Comparison of ENCODE assay signal across 19 mouse cellular contexts in genomic region chr9:114421045-114421444, GRCm38 (mm10). TPM values are rescaled to one million over a fixed set of nuclear protein-coding genes. Genes with fewer than 3 reads are reported as not detected.
DNase-seq lines count a peak whose midpoint lies in the region; ATAC-seq and TF ChIP-seq lines count a peak whose summit lies in the region.
"Had no signal": no experiment of that assay in that cellular context is flagged by ENCODE, and none has a peak within 500 bp of the region (broad histone marks: within the 10 kb centered on the region; RNA-seq: fewer than 3 reads in every experiment).

No protein-coding gene starts in this region.

- no peak for TF ChIP-seq EP300 in stomach, postnatal 0 days (optimal IDR thresholded peaks at IDR 0.05)

- no peak overlapping the region for H3K9ac ChIP-seq in stomach, postnatal 0 days (ENCODE audit: low read length)
- H3K9ac ChIP-seq in hindbrain, embryonic 14.5 days = no peak overlapping the region
- H3K9ac ChIP-seq: embryonic facial prominence, embryonic 12.5 days; limb, embryonic 12.5 days; lung, embryonic 15.5 days; stomach, embryonic 15.5 days had no signal

- no peak for ATAC-seq in CD4-positive, CD25-positive, alpha-beta regulatory T cell, adult 4 months
- no peak for ATAC-seq in stomach, postnatal 0 days (ENCODE audit: low FRiP score, low TSS enrichment)
- ATAC-seq in hindbrain, embryonic 14.5 days (ENCODE audit: low FRiP score) = no peak

- intact Hi-C loops in left cerebral cortex, adult 2 months (cut with DNase I) = no loop called here

- peak; percentile 49 for DNase-seq in CD4-positive, CD25-positive, alpha-beta regulatory T cell, adult 2 months (ENCODE audit: low read depth, low spot score)
- no peak for DNase-seq in left cerebral cortex, adult 2 months (ENCODE audit: extremely low spot score in 1 of 2, low spot score in 2 of 2)
- no peak for DNase-seq in left cerebral cortex, adult 18-20 months (ENCODE audit: low spot score in 2 of 2)
- DNase-seq in testis, postnatal 10 days (ENCODE audit: low spot score) = no peak
- DNase-seq in stomach, postnatal 0 days (ENCODE audit: low spot score) = no peak
- no peak for DNase-seq in hindbrain, embryonic 14.5 days (ENCODE audit: low spot score)
- DNase-seq: cerebellum, adult 11 months; gastrocnemius, postnatal 36 days; kidney, postnatal 14 days; right cerebral cortex, postnatal 4 days; thymus, postnatal 4 days had no signal

- no peak overlapping the region for H3K4me2 ChIP-seq in stomach, postnatal 0 days (replicated peaks; ENCODE audit: low read depth)
- H3K4me2 ChIP-seq in hindbrain, embryonic 14.5 days (replicated peaks) = no peak overlapping the region
- H3K4me2 ChIP-seq: embryonic facial prominence, embryonic 12.5 days; limb, embryonic 12.5 days; lung, embryonic 15.5 days; stomach, embryonic 15.5 days had no signal

- TF ChIP-seq POLR2A in testis, adult 2 months (IDR thresholded peaks at IDR 0.05; ENCODE audit: control insufficient read depth, low read depth, low read length) = no peak

- no peaks in the 10 kb centered on the region for H3K27me3 ChIP-seq in testis, adult 2 months (ENCODE audit: control insufficient read depth, insufficient read depth, low read length)
- H3K27me3 ChIP-seq in stomach, postnatal 0 days (ENCODE audit: control insufficient read depth, insufficient read depth, low read length) = no peaks in the 10 kb centered on the region
- H3K27me3 ChIP-seq in hindbrain, embryonic 14.5 days (ENCODE audit: control insufficient read depth, insufficient read depth, low read length) = no peaks in the 10 kb centered on the region
- H3K27me3 ChIP-seq: embryonic facial prominence, embryonic 12.5 days; limb, embryonic 12.5 days; lung, embryonic 15.5 days; megakaryocyte, embryonic 14.5 days; stomach, embryonic 15.5 days had no signal

- peak; percentile 10 for TF ChIP-seq CTCF in left cerebral cortex, adult 2 months (IDR thresholded peaks at IDR 0.05)
- peak; percentile 82; the same call in 1 of the 2 replicates for TF ChIP-seq CTCF in testis, adult 2 months (IDR thresholded peaks at IDR 0.05; ENCODE audit: control insufficient read depth, insufficient read depth, insufficient replicate concordance, low read depth, low read length)
- peak; percentile 40 for TF ChIP-seq CTCF in stomach, postnatal 0 days (IDR thresholded peaks at IDR 0.05; ENCODE audit: low read depth)

- H3K4me1 ChIP-seq in testis, adult 2 months (ENCODE audit: control insufficient read depth, insufficient read depth, low read length) = no peaks in the 10 kb centered on the region
- no peaks in the 10 kb centered on the region for H3K4me1 ChIP-seq in stomach, postnatal 0 days (replicated peaks; ENCODE audit: control insufficient read depth, insufficient read depth)
- no peaks in the 10 kb centered on the region for H3K4me1 ChIP-seq in hindbrain, embryonic 14.5 days (replicated peaks; ENCODE audit: control insufficient read depth, insufficient read depth, low read length)
- H3K4me1 ChIP-seq: embryonic facial prominence, embryonic 12.5 days; forebrain, embryonic 10.5 days; limb, embryonic 12.5 days; lung, embryonic 15.5 days; stomach, embryonic 15.5 days had no signal

- H3K4me3 ChIP-seq in left cerebral cortex, adult 2 months = no peak overlapping the region
- H3K4me3 ChIP-seq in testis, adult 2 months (ENCODE audit: control insufficient read depth, low read depth, low read length) = no peak overlapping the region
- no peak overlapping the region for H3K4me3 ChIP-seq in stomach, postnatal 0 days (ENCODE audit: low read depth, low read length)
- no peak overlapping the region for H3K4me3 ChIP-seq in hindbrain, embryonic 14.5 days (replicated peaks; ENCODE audit: low read length)
- H3K4me3 ChIP-seq: embryonic facial prominence, embryonic 12.5 days; forebrain, embryonic 10.5 days; limb, embryonic 12.5 days; lung, embryonic 15.5 days; megakaryocyte, embryonic 14.5 days; stomach, embryonic 15.5 days had no signal

- H3K9me3 ChIP-seq in stomach, postnatal 0 days (ENCODE audit: control insufficient read depth, low read length) = no peaks in the 10 kb centered on the region
- no peaks in the 10 kb centered on the region for H3K9me3 ChIP-seq in hindbrain, embryonic 14.5 days (ENCODE audit: control insufficient read depth, low read length)
- H3K9me3 ChIP-seq: lung, embryonic 15.5 days; stomach, embryonic 15.5 days had no signal

- H3K27ac ChIP-seq in left cerebral cortex, adult 2 months = no peak overlapping the region
- H3K27ac ChIP-seq in testis, adult 2 months (ENCODE audit: control insufficient read depth, insufficient read depth, low read depth, low read length) = no peak overlapping the region
- H3K27ac ChIP-seq in stomach, postnatal 0 days (replicated peaks) = no peak overlapping the region
- H3K27ac ChIP-seq in hindbrain, embryonic 14.5 days = no peak overlapping the region
- H3K27ac ChIP-seq: embryonic facial prominence, embryonic 12.5 days; forebrain, embryonic 10.5 days; limb, embryonic 12.5 days; lung, embryonic 15.5 days; stomach, embryonic 15.5 days had no signal

- 63% methylated on average over 3 of the region's 3 CpGs for WGBS in stomach, postnatal 0 days
- WGBS in hindbrain, embryonic 14.5 days = 76% methylated on average over 3 of the region's 3 CpGs

- no peaks in the 10 kb centered on the region for H3K36me3 ChIP-seq in testis, adult 2 months (ENCODE audit: control insufficient read depth, insufficient read depth, low read length)
- H3K36me3 ChIP-seq in stomach, postnatal 0 days (ENCODE audit: control insufficient read depth, insufficient read depth, low read length) = no peaks in the 10 kb centered on the region; the same call in 1 of the 2 replicates
- peaks cover 11% of the 10 kb centered on the region for H3K36me3 ChIP-seq in hindbrain, embryonic 14.5 days (replicated peaks; ENCODE audit: control insufficient read depth, insufficient read depth)

RNA-seq across cellular contexts. Expression of gene Tmppe, which starts 20.1 kb away (rescaled TPM):
- 10 to 100 TPM; 10.9 to 20.8 TPM for polyA plus RNA-seq in CD4-positive, CD25-positive, alpha-beta regulatory T cell, adult 4 months (2017; shearing (Covaris generic))
- 10 to 100 TPM; 12.0 to 13.2 TPM for total RNA-seq in left cerebral cortex, adult 2 months (2021)
- 10 to 100 TPM; 12.9 to 13.4 TPM for total RNA-seq in left cerebral cortex, adult 18-20 months (2021)
- 1.2 TPM in 2 replicates for polyA plus RNA-seq in testis, adult 2 months (2012; rRNA removed)
- 5.7 and 5.8 TPM in 2 replicates for polyA plus RNA-seq in stomach, postnatal 0 days (2015; fragmentation: Nextera tagmentation; extraction: Ambion mirVana)
- 3.9 and 4.0 TPM in 2 replicates for polyA plus RNA-seq in hindbrain, embryonic 14.5 days (2014; fragmentation: Nextera tagmentation; extraction: Ambion mirVana)

RNA-seq across cellular contexts. Expression of gene Glb1, which starts 20.2 kb away (rescaled TPM):
- polyA plus RNA-seq in CD4-positive, CD25-positive, alpha-beta regulatory T cell, adult 4 months (2017; shearing (Covaris generic)) = 10 to 100 TPM; 43.0 to 62.1 TPM
- 10 to 100 TPM; 24.5 to 24.7 TPM for total RNA-seq in left cerebral cortex, adult 2 months (2021)
- total RNA-seq in left cerebral cortex, adult 18-20 months (2021) = 10 to 100 TPM; 23.3 to 25.5 TPM
- polyA plus RNA-seq in testis, adult 2 months (2012; rRNA removed) = 18.0 and 19.5 TPM in 2 replicates
- polyA plus RNA-seq in stomach, postnatal 0 days (2015; fragmentation: Nextera tagmentation; extraction: Ambion mirVana) = 27.1 and 28.2 TPM in 2 replicates
- 36.2 and 38.9 TPM in 2 replicates for polyA plus RNA-seq in hindbrain, embryonic 14.5 days (2014; fragmentation: Nextera tagmentation; extraction: Ambion mirVana)

RNA-seq across cellular contexts. Expression of gene Crtap, which starts 30.6 kb away (rescaled TPM):
- polyA plus RNA-seq in CD4-positive, CD25-positive, alpha-beta regulatory T cell, adult 4 months (2017; shearing (Covaris generic)) = 1 to 10 TPM; 2.4 to 2.9 TPM
- total RNA-seq in left cerebral cortex, adult 2 months (2021) = 1 to 10 TPM; 5.3 to 7.5 TPM
- 1 to 10 TPM; 5.7 to 6.6 TPM for total RNA-seq in left cerebral cortex, adult 18-20 months (2021)
- 29.7 and 35.2 TPM in 2 replicates for polyA plus RNA-seq in testis, adult 2 months (2012; rRNA removed)
- polyA plus RNA-seq in stomach, postnatal 0 days (2015; fragmentation: Nextera tagmentation; extraction: Ambion mirVana) = 76.3 and 85.5 TPM in 2 replicates
- 30.7 and 31.6 TPM in 2 replicates for polyA plus RNA-seq in hindbrain, embryonic 14.5 days (2014; fragmentation: Nextera tagmentation; extraction: Ambion mirVana)

Comparison
In these comparisons a context has a peak if more than half of its experiments do, and no peak if none do; other contexts are left out.
1. CTCF ChIP-seq: peak in every context shown above with its lines; median percentile 82 in testis, adult 2 months; 40 in stomach, postnatal 0 days; 10 in left cerebral cortex, adult 2 months.